Mouse (Mus musculus): ENCODE results near the gene Zfyve28. TPM values are rescaled to one million over a fixed set of nuclear protein-coding genes. Genes with fewer than 3 reads are reported as not detected.

Gene Zfyve28
- total and polyA plus RNA-seq, 2 experiments from 2014 or later = 0.04 to 0.19 TPM

GRCm38 (mm10) chr5:34216025-34216424 is 72.2 kb downstream of the Zfyve28 start:
- WGBS = 91% methylated on average over 7 of the region's 7 CpGs
- Histone ChIP-seq H3K9ac (replicated peaks; ENCODE audit: low read depth, low read length) (no peak overlapping the region), H3K27me3 (ENCODE audit: control insufficient read depth, insufficient read depth, low read length) (no peaks in the 10 kb centered on the region), H3K9me3 (replicated peaks; ENCODE audit: control insufficient read depth, low read length) (no peaks in the 10 kb centered on the region), H3K4me3 (ENCODE audit: low read depth, low read length) (no peak overlapping the region), H3K4me1 (ENCODE audit: control insufficient read depth, insufficient read depth) (peaks cover 44% of the 10 kb centered on the region), H3K36me3 (replicated peaks; ENCODE audit: control insufficient read depth, insufficient read depth, low read length) (no peaks in the 10 kb centered on the region), H3K4me2 (ENCODE audit: low read depth, low read length) (no peak overlapping the region), H3K27ac (ENCODE audit: low read depth) (no peak overlapping the region)
- DNase-seq (ENCODE audit: low spot score) (no peak), ATAC-seq (ENCODE audit: insufficient read depth, low read depth) (no peak)
- no peak for TF ChIP-seq CTCF (IDR thresholded peaks at IDR 0.05; ENCODE audit: low read depth)
- no peak for TF ChIP-seq EP300 (IDR thresholded peaks at IDR 0.05; ENCODE audit: low read depth)

- H3K4me2 ChIP-seq (ENCODE audit: low read depth, low read length) = no peak overlapping the region; the same call in 1 of the 2 replicates
- H3K9ac ChIP-seq (replicated peaks; ENCODE audit: low read depth, low read length) = no peak overlapping the region
- no peaks in the 10 kb centered on the region for H3K27me3 ChIP-seq (ENCODE audit: control insufficient read depth, insufficient read depth, low read length)
- H3K9me3 ChIP-seq (replicated peaks; ENCODE audit: control insufficient read depth, low read length) = no peaks in the 10 kb centered on the region
- 41% methylated on average over 8 of the region's 8 CpGs for WGBS
- ATAC-seq (ENCODE audit: insufficient read depth, low read depth) (no peak), DNase-seq (ENCODE audit: low spot score) (no peak)
- no peaks in the 10 kb centered on the region for H3K36me3 ChIP-seq (replicated peaks; ENCODE audit: control insufficient read depth, insufficient read depth, low read length)
- no peak for TF ChIP-seq EP300 (IDR thresholded peaks at IDR 0.05; ENCODE audit: low read depth)
- TF ChIP-seq CTCF (IDR thresholded peaks at IDR 0.05; ENCODE audit: low read depth) = no peak
- H3K4me3 ChIP-seq (ENCODE audit: low read depth, low read length) = no peak overlapping the region
- no peak overlapping the region for H3K27ac ChIP-seq (ENCODE audit: low read depth)
- H3K4me1 ChIP-seq (ENCODE audit: control insufficient read depth, insufficient read depth) = peaks cover 40% of the 10 kb centered on the region
Observed at GRCm38 (mm10) chr5:34213659-34214058, 74.6 kb downstream of the Zfyve28 start.

- H3K9ac ChIP-seq (replicated peaks; ENCODE audit: low read depth, low read length) = no peak overlapping the region
- TF ChIP-seq EP300 (IDR thresholded peaks at IDR 0.05; ENCODE audit: low read depth) (no peak), CTCF (IDR thresholded peaks at IDR 0.05; ENCODE audit: low read depth) (peak; percentile 94)
- WGBS = 10% methylated on average over 1 of the region's 1 CpGs
- H3K36me3 ChIP-seq (replicated peaks; ENCODE audit: control insufficient read depth, insufficient read depth, low read length) = no peaks in the 10 kb centered on the region
- no peaks in the 10 kb centered on the region for H3K27me3 ChIP-seq (ENCODE audit: control insufficient read depth, insufficient read depth, low read length)
- DNase-seq (ENCODE audit: low spot score) (peak; percentile 88), ATAC-seq (ENCODE audit: insufficient read depth, low read depth) (peak; percentile 67)
- peaks cover 31% of the 10 kb centered on the region for H3K4me1 ChIP-seq (ENCODE audit: control insufficient read depth, insufficient read depth)
- no peak overlapping the region for H3K4me3 ChIP-seq (ENCODE audit: low read depth, low read length)
- no peak overlapping the region for H3K4me2 ChIP-seq (ENCODE audit: low read depth, low read length)
- no peak overlapping the region for H3K27ac ChIP-seq (ENCODE audit: low read depth)
- H3K9me3 ChIP-seq (replicated peaks; ENCODE audit: control insufficient read depth, low read length) = no peaks in the 10 kb centered on the region
Observed at GRCm38 (mm10) chr5:34210279-34210678, 78.0 kb downstream of the Zfyve28 start.

GRCm38 (mm10) chr5:34207503-34207902 is 80.7 kb downstream of the Zfyve28 start:
- TF ChIP-seq CTCF (IDR thresholded peaks at IDR 0.05; ENCODE audit: low read depth) (no peak), EP300 (IDR thresholded peaks at IDR 0.05; ENCODE audit: low read depth) (no peak)
- no peaks in the 10 kb centered on the region for H3K9me3 ChIP-seq (replicated peaks; ENCODE audit: control insufficient read depth, low read length)
- H3K4me1 ChIP-seq (ENCODE audit: control insufficient read depth, insufficient read depth) = peaks cover 14% of the 10 kb centered on the region
- no peak for ATAC-seq (ENCODE audit: insufficient read depth, low read depth)
- DNase-seq (ENCODE audit: low spot score) = no peak
- no peak overlapping the region for H3K4me2 ChIP-seq (ENCODE audit: low read depth, low read length)
- H3K9ac ChIP-seq (replicated peaks; ENCODE audit: low read depth, low read length) = no peak overlapping the region
- no peak overlapping the region; the same call in 1 of the 2 replicates for H3K27ac ChIP-seq (ENCODE audit: low read depth)
- no peak overlapping the region for H3K4me3 ChIP-seq (ENCODE audit: low read depth, low read length)
- H3K36me3 ChIP-seq (replicated peaks; ENCODE audit: control insufficient read depth, insufficient read depth, low read length) = no peaks in the 10 kb centered on the region
- H3K27me3 ChIP-seq (ENCODE audit: control insufficient read depth, insufficient read depth, low read length) = no peaks in the 10 kb centered on the region
- WGBS = 61% methylated on average over 3 of the region's 3 CpGs

- no peaks in the 10 kb centered on the region for H3K36me3 ChIP-seq (replicated peaks; ENCODE audit: control insufficient read depth, insufficient read depth, low read length)
- no peak for DNase-seq (ENCODE audit: low spot score)
- peaks cover 24% of the 10 kb centered on the region for H3K4me1 ChIP-seq (ENCODE audit: control insufficient read depth, insufficient read depth)
- 11% methylated on average over 2 of the region's 2 CpGs for WGBS
- H3K9ac ChIP-seq (replicated peaks; ENCODE audit: low read depth, low read length) = no peak overlapping the region
- no peaks in the 10 kb centered on the region for H3K27me3 ChIP-seq (ENCODE audit: control insufficient read depth, insufficient read depth, low read length)
- TF ChIP-seq EP300 (IDR thresholded peaks at IDR 0.05; ENCODE audit: low read depth) (0 out of 2 replicates have a peak, but pooled peaks have one; percentile 19), CTCF (IDR thresholded peaks at IDR 0.05; ENCODE audit: low read depth) (no peak; the same call in 1 of the 2 replicates)
- ATAC-seq (ENCODE audit: insufficient read depth, low read depth) = peak; percentile 66
- no peak overlapping the region for H3K4me2 ChIP-seq (ENCODE audit: low read depth, low read length)
- H3K4me3 ChIP-seq (ENCODE audit: low read depth, low read length) = no peak overlapping the region
- peak overlapping the region; percentile 50; the same call in 1 of the 2 replicates for H3K27ac ChIP-seq (ENCODE audit: low read depth)
- H3K9me3 ChIP-seq (replicated peaks; ENCODE audit: control insufficient read depth, low read length) = no peaks in the 10 kb centered on the region
Observed at GRCm38 (mm10) chr5:34205788-34206187, 82.5 kb downstream of the Zfyve28 start.

GRCm38 (mm10) chr5:34204911-34205310 is 83.3 kb downstream of the Zfyve28 start:
- Histone ChIP-seq H3K27me3 (ENCODE audit: control insufficient read depth, insufficient read depth, low read length) (no peaks in the 10 kb centered on the region), H3K36me3 (replicated peaks; ENCODE audit: control insufficient read depth, insufficient read depth, low read length) (no peaks in the 10 kb centered on the region), H3K4me2 (ENCODE audit: low read depth, low read length) (no peak overlapping the region), H3K9ac (replicated peaks; ENCODE audit: low read depth, low read length) (no peak overlapping the region), H3K4me3 (ENCODE audit: low read depth, low read length) (no peak overlapping the region), H3K27ac (ENCODE audit: low read depth) (no peak overlapping the region), H3K9me3 (replicated peaks; ENCODE audit: control insufficient read depth, low read length) (no peaks in the 10 kb centered on the region), H3K4me1 (ENCODE audit: control insufficient read depth, insufficient read depth) (peaks cover 24% of the 10 kb centered on the region)
- WGBS = 72% methylated on average over 2 of the region's 2 CpGs
- ATAC-seq (ENCODE audit: insufficient read depth, low read depth) (no peak), DNase-seq (ENCODE audit: low spot score) (no peak)
- TF ChIP-seq CTCF (IDR thresholded peaks at IDR 0.05; ENCODE audit: low read depth) (no peak), EP300 (IDR thresholded peaks at IDR 0.05; ENCODE audit: low read depth) (no peak)

Measured in heart, postnatal 0 days (tissue).